Mouse (Mus musculus) liver, embryonic 13.5 days (tissue): ENCODE data around the gene Safb2. TPM values are rescaled to one million over a fixed set of nuclear protein-coding genes. Genes with fewer than 3 reads are reported as not detected.
"Not testable (repeated sequence)": the region's sequence is repeated elsewhere in the genome, so short reads cannot be mapped to it uniquely, and the experiment has no call there.

Experiments
- ATAC-seq: fragments of 200-750 bp; cut with Nextera tagmentation; 2 replicates; pipeline ENCODE4 v1.8.0; 2017; ENCODE audit warnings: low read depth, mild to moderate bottlenecking, moderate number of reproducible peaks, moderate library complexity
- DNase-seq: peaks from one replicate; pipeline ENCODE4 v3.0.0; 2022
- H3K27ac ChIP-seq: fragments of 300-500 bp; sonication (generic); 2 replicates; pipeline ENCODE4 v1.5.1; 2015; ENCODE audit warnings: moderate library complexity, mild to moderate bottlenecking, inconsistent platforms
- H3K27me3 ChIP-seq: fragments of 300-500 bp; sonication (generic); 2 replicates; pipeline ENCODE4 v1.6.1; 2015; ENCODE audit warnings: mild to moderate bottlenecking, inconsistent platforms
- H3K36me3 ChIP-seq: fragments of 300-500 bp; sonication (generic); 2 replicates; pipeline ENCODE4 v1.6.1; 2015; ENCODE audit warnings: mild to moderate bottlenecking, inconsistent platforms
- H3K4me1 ChIP-seq: fragments of 300-500 bp; sonication (generic); replicated peaks from 2 replicates; pipeline ENCODE4 v1.6.1; 2015; ENCODE audit warnings: inconsistent platforms
- H3K4me2 ChIP-seq: fragments of 300-500 bp; sonication (generic); 2 replicates; pipeline ENCODE4 v1.6.1; 2015; ENCODE audit warnings: inconsistent platforms, mild to moderate bottlenecking, moderate library complexity
- H3K4me3 ChIP-seq: fragments of 300-500 bp; sonication (generic); replicated peaks from 2 replicates; pipeline ENCODE4 v1.5.1; 2015; ENCODE audit warnings: mild to moderate bottlenecking, inconsistent platforms
- H3K9ac ChIP-seq: fragments of 300-500 bp; sonication (generic); 2 replicates; pipeline ENCODE4 v1.6.1; 2015; ENCODE audit warnings: mild to moderate bottlenecking, inconsistent platforms
- H3K9me3 ChIP-seq: fragments of 300-500 bp; sonication (generic); replicated peaks from 2 replicates; pipeline ENCODE4 v1.6.1; 2016; ENCODE audit warnings: inconsistent platforms
- WGBS: fragments of 180-500 bp; shearing (Covaris S2); methylation state at CpG from one replicate; pipeline ENCODE4 v1.1.7; 2015; ENCODE audit not compliant: insufficient replicate concordance; 5-methylcytosine and 5-hydroxymethylcytosine counted together
- polyA plus RNA-seq: library from polyadenylated mRNA; unstranded; fragments of >200 nt; fragmentation: Nextera tagmentation; extraction: Ambion mirVana; gene quantifications from 2 replicates; pipeline ENCODE4 v1.2.1, GENCODE M21; 2015

Safb2 gene
- polyA plus RNA-seq, 1 experiment from 2014 or later: 37.5 TPM

GRCm38 (mm10) chr17:56615792-56616191, 31.4 kb upstream of the Safb2 start:
- Histone ChIP-seq H3K4me3 (peak overlapping the region; percentile 77), H3K9me3 (no peaks in the 10 kb centered on the region), H3K4me2 (no peak overlapping the region), H3K27me3 (no peaks in the 10 kb centered on the region), H3K4me1 (peaks cover 55% of the 10 kb centered on the region), H3K36me3 (peaks cover 69% of the 10 kb centered on the region), H3K27ac (no peak overlapping the region), H3K9ac (0 out of 2 replicates have a peak overlapping the region, but pooled peaks have one; percentile 89)
- no peak for ATAC-seq
- DNase-seq: no peak
- 79% methylated on average over 4 of the region's 4 CpGs for WGBS

GRCm38 (mm10) chr17:56615136-56615784, 30.9 kb upstream of the Safb2 start:
- Histone ChIP-seq H3K4me3 (peak overlapping the region; percentile 77), H3K4me1 (peaks cover 60% of the 10 kb centered on the region), H3K36me3 (peaks cover 64% of the 10 kb centered on the region), H3K9ac (peak overlapping the region; percentile 89), H3K9me3 (no peaks in the 10 kb centered on the region), H3K27me3 (no peaks in the 10 kb centered on the region), H3K4me2 (peak overlapping the region; percentile 93), H3K27ac (no peak overlapping the region)
- 69% methylated on average over 11 of the region's 11 CpGs for WGBS
- ATAC-seq (no peak), DNase-seq (no peak)

GRCm38 (mm10) chr17:56614391-56615135, 30.2 kb upstream of the Safb2 start:
- Histone ChIP-seq H3K27ac (peak overlapping the region; percentile 76), H3K36me3 (peaks cover 57% of the 10 kb centered on the region), H3K4me2 (peak overlapping the region; percentile 93), H3K9ac (peak overlapping the region; percentile 89), H3K27me3 (no peaks in the 10 kb centered on the region), H3K9me3 (no peaks in the 10 kb centered on the region), H3K4me3 (peak overlapping the region; percentile 77), H3K4me1 (peaks cover 62% of the 10 kb centered on the region)
- DNase-seq (no peak), ATAC-seq (no peak)
- WGBS: 16% methylated on average over 14 of the region's 14 CpGs

GRCm38 (mm10) chr17:56613893-56614292, 29.5 kb upstream of the Safb2 start:
- under 1% methylated on average over 25 of the region's 26 CpGs for WGBS
- H3K36me3 ChIP-seq: peaks cover 50% of the 10 kb centered on the region
- peak; percentile 35 for DNase-seq

GRCm38 (mm10) chr17:56613236-56613844, 29.0 kb upstream of the Safb2 start, which contains the start of gene Rpl36:
Gene Rpl36, plus strand, starts transcription at chr17:56613416.
- peaks cover 70% of the 10 kb centered on the region for H3K4me1 ChIP-seq
- peak within 1 kb of the TSS; percentile 93 for H3K4me2 ChIP-seq
- peaks cover 45% of the 10 kb centered on the region for H3K36me3 ChIP-seq
- peak within 1 kb of the TSS; percentile 77 for H3K4me3 ChIP-seq
- H3K9me3 ChIP-seq: no peaks in the 10 kb centered on the region
- under 1% methylated on average over 52 of the region's 52 CpGs for WGBS
- peak within 1 kb of the TSS; percentile 87 for H3K27ac ChIP-seq
- H3K27me3 ChIP-seq: no peaks in the 10 kb centered on the region
- peak within 1 kb of the TSS; percentile 89 for H3K9ac ChIP-seq
- peak; percentile 43 for ATAC-seq
- DNase-seq: peak; percentile 91

More at GRCm38 (mm10) chr17:56613893-56614292, 29.5 kb upstream of the Safb2 start:
- H3K27me3 ChIP-seq, ATAC-seq, H3K9me3 ChIP-seq: not testable (repeated sequence)
- peak overlapping the region; percentile 93 for H3K4me2 ChIP-seq
- H3K4me1 ChIP-seq: peaks cover 65% of the 10 kb centered on the region
- peak overlapping the region; percentile 76 for H3K27ac ChIP-seq
- peak overlapping the region; percentile 89 for H3K9ac ChIP-seq
- H3K4me3 ChIP-seq: peak overlapping the region; percentile 77

- DNase-seq: not testable (repeated sequence)
Measured at GRCm38 (mm10) chr17:56612565-56612939, 28.2 kb upstream of the Safb2 start.

GRCm38 (mm10) chr17:56611861-56612564, 27.6 kb upstream of the Safb2 start:
- H3K27ac ChIP-seq: peak overlapping the region; percentile 87
- peaks cover 42% of the 10 kb centered on the region for H3K36me3 ChIP-seq
- peaks cover 81% of the 10 kb centered on the region for H3K4me1 ChIP-seq
- WGBS: 8% methylated on average over 14 of the region's 14 CpGs
- peak overlapping the region; percentile 43 for H3K4me3 ChIP-seq
- H3K27me3 ChIP-seq: no peaks in the 10 kb centered on the region
- peak overlapping the region; percentile 57 for H3K9ac ChIP-seq
- H3K9me3 ChIP-seq: no peaks in the 10 kb centered on the region
- peak; percentile 29 for ATAC-seq
- DNase-seq: peak; percentile 85
- H3K4me2 ChIP-seq: peak overlapping the region; percentile 86

More at GRCm38 (mm10) chr17:56612565-56612939, 28.2 kb upstream of the Safb2 start:
- 56% methylated on average over 10 of the region's 10 CpGs for WGBS
- peak overlapping the region; percentile 57 for H3K9ac ChIP-seq
- H3K36me3 ChIP-seq: peaks cover 42% of the 10 kb centered on the region
- H3K27me3 ChIP-seq, ATAC-seq, H3K9me3 ChIP-seq: not testable (repeated sequence)
- H3K4me2 ChIP-seq: peak overlapping the region; percentile 86
- H3K27ac ChIP-seq: peak overlapping the region; percentile 87
- H3K4me1 ChIP-seq: peaks cover 78% of the 10 kb centered on the region
- peak overlapping the region; percentile 43 for H3K4me3 ChIP-seq

GRCm38 (mm10) chr17:56611323-56611722, 26.9 kb upstream of the Safb2 start:
- Histone ChIP-seq H3K9ac (peak overlapping the region; percentile 1; the same call in 1 of the 2 replicates), H3K4me3 (peak overlapping the region; percentile 43; the same call in 1 of the 2 replicates), H3K36me3 (peaks cover 42% of the 10 kb centered on the region), H3K4me2 (peak overlapping the region; percentile 86), H3K27ac (peak overlapping the region; percentile 87), H3K9me3 (no peaks in the 10 kb centered on the region), H3K4me1 (peaks cover 75% of the 10 kb centered on the region), H3K27me3 (no peaks in the 10 kb centered on the region)
- DNase-seq: no peak
- WGBS: 61% methylated on average over 2 of the region's 2 CpGs
- no peak for ATAC-seq

GRCm38 (mm10) chr17:56609452-56610171, 25.2 kb upstream of the Safb2 start, which contains the start of gene 2410015M20Rik:
Gene 2410015M20Rik, minus strand, starts transcription at chr17:56609771.
- DNase-seq (peak; percentile 91), ATAC-seq (peak; percentile 81)
- H3K36me3 ChIP-seq: peaks cover 42% of the 10 kb centered on the region
- peak within 1 kb of the TSS; percentile 86 for H3K4me2 ChIP-seq
- WGBS: under 1% methylated on average over 44 of the region's 44 CpGs
- peak within 1 kb of the TSS; percentile 86 for H3K9ac ChIP-seq
- H3K4me3 ChIP-seq: peak within 1 kb of the TSS; percentile 73
- H3K27ac ChIP-seq: peak within 1 kb of the TSS; percentile 87
- H3K27me3 ChIP-seq: no peaks in the 10 kb centered on the region
- H3K4me1 ChIP-seq: peaks cover 59% of the 10 kb centered on the region
- H3K9me3 ChIP-seq: no peaks in the 10 kb centered on the region

GRCm38 (mm10) chr17:56608699-56609098, 24.3 kb upstream of the Safb2 start:
- no peaks in the 10 kb centered on the region for H3K27me3 ChIP-seq
- ATAC-seq: no peak
- peak overlapping the region; percentile 86 for H3K4me2 ChIP-seq
- 29% methylated on average over 5 of the region's 5 CpGs for WGBS
- H3K4me3 ChIP-seq: peak overlapping the region; percentile 73
- peak overlapping the region; percentile 87 for H3K27ac ChIP-seq
- H3K9me3 ChIP-seq: no peaks in the 10 kb centered on the region
- peaks cover 51% of the 10 kb centered on the region for H3K4me1 ChIP-seq
- H3K9ac ChIP-seq: peak overlapping the region; percentile 86
- H3K36me3 ChIP-seq: peaks cover 44% of the 10 kb centered on the region
- DNase-seq: no peak
